Mouse (Mus musculus) liver, embryonic 14.5 days (tissue): Measurements from ENCODE around the gene Cdc42ep4. TPM values are rescaled to one million over a fixed set of nuclear protein-coding genes. Genes with fewer than 3 reads are reported as not detected.
A peak's percentile ranks its signal among the peaks of the same experiment; 100 is the strongest.

Experiments used
- ATAC-seq: fragments of 200-750 bp; cut with Nextera tagmentation; 2 replicates; pipeline ENCODE4 v1.8.0; 2017; ENCODE audit warnings: moderate number of reproducible peaks, mild to moderate bottlenecking, moderate library complexity; ENCODE audit not compliant: insufficient read depth
- DNase-seq, 3 experiments: peaks; one replicate each; pipeline ENCODE4 v3.0.0-alpha.2; 2012 to 2013; ENCODE audit warnings: low read depth in 3 of 3, low spot score in 3 of 3
- H3K27ac ChIP-seq: fragments of 300-500 bp; sonication (generic); 2 replicates; pipeline ENCODE4 v1.5.1; 2014; ENCODE audit warnings: moderate library complexity, mild to moderate bottlenecking, control low read depth, inconsistent platforms
- H3K27me3 ChIP-seq: fragments of 300-500 bp; sonication (generic); 2 replicates; pipeline ENCODE4 v1.6.1; 2014; ENCODE audit warnings: mild to moderate bottlenecking, low read length, moderate library complexity; ENCODE audit not compliant: control insufficient read depth, insufficient read depth
- H3K36me3 ChIP-seq: fragments of 300-500 bp; sonication (generic); replicated peaks from 2 replicates; pipeline ENCODE4 v1.6.1; 2014; ENCODE audit warnings: low read depth; ENCODE audit not compliant: control insufficient read depth, insufficient read depth
- H3K4me1 ChIP-seq, 2 experiments: fragments of 200-500 bp in 1 of 2; fragments of 300-500 bp in 1 of 2; sonication (generic) in 1 of 2; replicated peaks; 2 replicates each; pipeline ENCODE4 v1.6.1; 2012 to 2014; ENCODE audit warnings: antibody characterized with exemption in 1 of 2, inconsistent platforms in 1 of 2, low read length in 1 of 2; ENCODE audit not compliant: control insufficient read depth in 2 of 2, insufficient read depth in 2 of 2
- H3K4me2 ChIP-seq: fragments of 300-500 bp; sonication (generic); 2 replicates; pipeline ENCODE4 v1.6.1; 2014; ENCODE audit warnings: low read depth, mild to moderate bottlenecking, control low read depth, moderate library complexity
- H3K4me3 ChIP-seq, 2 experiments: fragments of 200-500 bp in 1 of 2; fragments of 300-500 bp in 1 of 2; sonication (generic) in 1 of 2; 2 replicates each; pipeline ENCODE4 v1.5.1; 2012 to 2014; ENCODE audit warnings: low read depth in 2 of 2, low read length in 2 of 2, mild to moderate bottlenecking in 2 of 2, control low read depth in 1 of 2, inconsistent platforms in 1 of 2, moderate library complexity in 1 of 2; ENCODE audit not compliant: insufficient read depth in 1 of 2
- H3K9ac ChIP-seq: fragments of 300-500 bp; sonication (generic); replicated peaks from 2 replicates; pipeline ENCODE4 v1.6.1; 2014; ENCODE audit warnings: mild to moderate bottlenecking, control low read depth, moderate library complexity
- H3K9me3 ChIP-seq: fragments of 300-500 bp; sonication (generic); 2 replicates; pipeline ENCODE4 v1.6.1; 2016; ENCODE audit warnings: low read length, mixed read lengths; ENCODE audit not compliant: control insufficient read depth
- CTCF ChIP-seq: IDR thresholded peaks from 2 replicates; pipeline ENCODE4 v1.5.1; 2016; ENCODE audit warnings: antibody characterized with exemption, low read depth, control low read depth
- EP300 ChIP-seq: IDR thresholded peaks from 2 replicates; pipeline ENCODE4 v1.6.1; 2016; ENCODE audit warnings: antibody characterized with exemption, low read depth
- WGBS: fragments of 180-500 bp; shearing (Covaris S2); extraction: QIAGEN DNeasy Blood & Tissue Kit; methylation state at CpG from one replicate; pipeline ENCODE4 v1.1.7; 2014; ENCODE audit not compliant: insufficient replicate concordance; 5-methylcytosine and 5-hydroxymethylcytosine counted together
- polyA plus RNA-seq, 2 experiments: library from polyadenylated mRNA; depleted of rRNA in 1 of 2; stranded (reverse) in 1 of 2; unstranded in 1 of 2; fragments of >200 nt; fragmentation: Nextera tagmentation in 1 of 2; extraction: Ambion mirVana in 1 of 2; gene quantifications; 2 replicates each; pipeline versions ENCODE4 v1.2.1 to v1.2.3; 2012 to 2014

Cdc42ep4 gene
- polyA plus RNA-seq, 2 experiments: 9.0 to 10.0 TPM

GRCm38 (mm10) chr11:113748797-113749521, 2.7 kb downstream of the Cdc42ep4 start:
- no peak for TF ChIP-seq CTCF
- TF ChIP-seq EP300: 0 out of 2 replicates have a peak, but pooled peaks have one; percentile 3
- Histone ChIP-seq H3K9ac (peak overlapping the region; percentile 88), H3K9me3 (no peaks in the 10 kb centered on the region), H3K27ac (peak overlapping the region; percentile 82), H3K4me3 (peak overlapping the region; percentile 70 to 89), H3K36me3 (peaks cover 6% of the 10 kb centered on the region; the same call in 1 of the 2 replicates), H3K4me2 (peak overlapping the region; percentile 99), H3K4me1 (peaks cover 30 to 40% of the 10 kb centered on the region in 2 experiments), H3K27me3 (no peaks in the 10 kb centered on the region)
- WGBS: 9% methylated on average over 21 of the region's 21 CpGs
- ATAC-seq: peak; percentile 4; the same call in 1 of the 2 replicates
- peak in 2 of 3 experiments; percentile 44 to 47 for DNase-seq

- 71% methylated on average over 11 of the region's 11 CpGs for WGBS
- DNase-seq (no peak), ATAC-seq (no peak)
- Histone ChIP-seq H3K4me1 (peaks cover 30 to 40% of the 10 kb centered on the region in 2 experiments), H3K9ac (peak overlapping the region; percentile 88), H3K27me3 (no peaks in the 10 kb centered on the region), H3K9me3 (no peaks in the 10 kb centered on the region), H3K4me3 (peak overlapping the region; percentile 2 to 89; a peak in 3 of 4 replicates), H3K27ac (peak overlapping the region; percentile 25), H3K4me2 (peak overlapping the region; percentile 99), H3K36me3 (peaks cover 6% of the 10 kb centered on the region; the same call in 1 of the 2 replicates)
- TF ChIP-seq EP300 (no peak), CTCF (no peak)
Measured at GRCm38 (mm10) chr11:113747725-113748380, 3.8 kb downstream of the Cdc42ep4 start.

- DNase-seq (no peak), ATAC-seq (no peak)
- Histone ChIP-seq H3K27me3 (no peaks in the 10 kb centered on the region), H3K27ac (peak overlapping the region; percentile 25), H3K4me2 (peak overlapping the region; percentile 99), H3K36me3 (peaks cover 6% of the 10 kb centered on the region; the same call in 1 of the 2 replicates), H3K9ac (peak overlapping the region; percentile 88), H3K4me3 (peak overlapping the region; percentile 2 to 89; a peak in 3 of 4 replicates), H3K9me3 (no peaks in the 10 kb centered on the region), H3K4me1 (peaks cover 26 to 40% of the 10 kb centered on the region in 2 experiments)
- WGBS: 27% methylated on average over 16 of the region's 16 CpGs
- no peak for TF ChIP-seq EP300
- no peak for TF ChIP-seq CTCF
Measured at GRCm38 (mm10) chr11:113747056-113747455, 4.6 kb downstream of the Cdc42ep4 start.

GRCm38 (mm10) chr11:113745961-113746360, 5.7 kb downstream of the Cdc42ep4 start:
- H3K36me3 ChIP-seq: peaks cover 6% of the 10 kb centered on the region; the same call in 1 of the 2 replicates
- ATAC-seq: no peak
- 71% methylated on average over 4 of the region's 4 CpGs for WGBS
- H3K4me1 ChIP-seq: peaks cover 26 to 40% of the 10 kb centered on the region in 2 experiments
- no peaks in the 10 kb centered on the region for H3K9me3 ChIP-seq
- no peak for DNase-seq
- no peak overlapping the region for H3K4me2 ChIP-seq
- no peak overlapping the region for H3K9ac ChIP-seq
- H3K27ac ChIP-seq: no peak overlapping the region
- TF ChIP-seq EP300: no peak
- TF ChIP-seq CTCF: no peak
- H3K4me3 ChIP-seq: no peak overlapping the region
- no peaks in the 10 kb centered on the region for H3K27me3 ChIP-seq

- H3K9me3 ChIP-seq: no peaks in the 10 kb centered on the region
- no peak overlapping the region for H3K4me2 ChIP-seq
- no peak for DNase-seq
- peak; percentile 45 for TF ChIP-seq CTCF
- no peak for TF ChIP-seq EP300
- H3K4me3 ChIP-seq: no peak overlapping the region
- H3K27ac ChIP-seq: no peak overlapping the region
- peaks cover 6% of the 10 kb centered on the region; the same call in 1 of the 2 replicates for H3K36me3 ChIP-seq
- no peaks in the 10 kb centered on the region for H3K27me3 ChIP-seq
- H3K4me1 ChIP-seq: peaks cover 13 to 26% of the 10 kb centered on the region in 2 experiments
- WGBS: 75% methylated on average over 1 of the region's 1 CpGs
- no peak for ATAC-seq
- H3K9ac ChIP-seq: no peak overlapping the region
Measured at GRCm38 (mm10) chr11:113742998-113743397, 8.7 kb downstream of the Cdc42ep4 start.
